Mouse (Mus musculus): ENCODE data around the gene Psme4. TPM values are rescaled to one million over a fixed set of nuclear protein-coding genes. Genes with fewer than 3 reads are reported as not detected.

Psme4 gene
- polyA plus RNA-seq (2017; shearing (Covaris generic)), result 7.3 TPM

GRCm38 (mm10) chr11:30771267-30771903 lies at the start of gene Psme4:
Gene Psme4, plus strand, starts transcription at chr11:30771726.

GRCm38 (mm10) chr11:30885171-30885871 lies 113.8 kb downstream of the Psme4 start, which contains the start of the genes Gpr75 and Asb3:
Gene Gpr75, plus strand, starts transcription at chr11:30885358.
Gene Asb3, plus strand, starts transcription at chr11:30885416.

Other genes with a start within 250 kb of the Psme4 start
- gene Acyp2, start 122.1 kb upstream of the Psme4 start, polyA plus RNA-seq (2017; shearing (Covaris generic)), result 1.4 TPM
- gene Gpr75, start 113.6 kb downstream of the Psme4 start, polyA plus RNA-seq (2017; shearing (Covaris generic)), result not detected
- 60.8 TPM for gene Asb3, start 113.7 kb downstream of the Psme4 start, polyA plus RNA-seq (2017; shearing (Covaris generic))
- 9.3 TPM for gene Erlec1, start 182.6 kb downstream of the Psme4 start, polyA plus RNA-seq (2017; shearing (Covaris generic))
- gene Chac2, start 214.6 kb downstream of the Psme4 start, polyA plus RNA-seq (2017; shearing (Covaris generic)), result 8.3 TPM

All from activated CD4-positive, CD25-positive, alpha-beta regulatory T cell, adult 9 weeks (primary cell).